Mouse (Mus musculus): Measurements from ENCODE around the gene Lrwd1. TPM values are rescaled to one million over a fixed set of nuclear protein-coding genes. Genes with fewer than 3 reads are reported as not detected.
"Not testable (repeated sequence)": the region's sequence is repeated elsewhere in the genome, so short reads cannot be mapped to it uniquely, and the experiment has no call there.

Gene Lrwd1
- polyA plus RNA-seq, 1 experiment from 2014 or later, result 49.1 TPM

GRCm38 (mm10) chr5:136169626-136170511, 34.0 kb upstream of the Lrwd1 start:
- peak overlapping the region; percentile 63 for H3K4me3 ChIP-seq
- peaks cover 6% of the 10 kb centered on the region; the same call in 1 of the 2 replicates for H3K36me3 ChIP-seq
- WGBS, result 13% methylated on average over 15 of the region's 15 CpGs
- H3K9ac ChIP-seq, result peak overlapping the region; percentile 78
- ATAC-seq (ENCODE audit: insufficient number of reproducible peaks, insufficient read depth, low FRiP score, low TSS enrichment), result no peak; the same call in none of the 2 replicates
- H3K4me2 ChIP-seq (replicated peaks), result peak overlapping the region; percentile 93
- H3K27ac ChIP-seq, result 0 out of 2 replicates have a peak overlapping the region, but pooled peaks have one; percentile 14
- 0 out of 2 replicates have a peak, but pooled peaks cover 6% of the 10 kb centered on the region for H3K27me3 ChIP-seq
- peaks cover 11% of the 10 kb centered on the region; the same call in 1 of the 2 replicates for H3K4me1 ChIP-seq
- 0 out of 2 replicates have a peak, but pooled peaks cover 3% of the 10 kb centered on the region for H3K9me3 ChIP-seq

- H3K9ac ChIP-seq, result no peak overlapping the region
- peaks cover 11% of the 10 kb centered on the region; the same call in 1 of the 2 replicates for H3K4me1 ChIP-seq
- no peak for ATAC-seq (ENCODE audit: insufficient number of reproducible peaks, insufficient read depth, low FRiP score, low TSS enrichment)
- WGBS, result 90% methylated on average over 3 of the region's 3 CpGs
- 0 out of 2 replicates have a peak, but pooled peaks cover 6% of the 10 kb centered on the region for H3K27me3 ChIP-seq
- no peak overlapping the region for H3K4me2 ChIP-seq (replicated peaks)
- no peak overlapping the region for H3K4me3 ChIP-seq
- 0 out of 2 replicates have a peak, but pooled peaks cover 3% of the 10 kb centered on the region for H3K9me3 ChIP-seq
- H3K36me3 ChIP-seq, result peaks cover 6% of the 10 kb centered on the region; the same call in 1 of the 2 replicates
- no peak overlapping the region for H3K27ac ChIP-seq
Measured at GRCm38 (mm10) chr5:136168071-136168470, 32.2 kb upstream of the Lrwd1 start.

GRCm38 (mm10) chr5:136167296-136167695, 31.4 kb upstream of the Lrwd1 start:
- ATAC-seq (ENCODE audit: insufficient number of reproducible peaks, insufficient read depth, low FRiP score, low TSS enrichment), result no peak
- H3K9me3 ChIP-seq, result 0 out of 2 replicates have a peak, but pooled peaks cover 3% of the 10 kb centered on the region
- whole genome bisulfite sequencing, result 90% methylated on average over 4 of the region's 4 CpGs

GRCm38 (mm10) chr5:136165246-136165645, 29.4 kb upstream of the Lrwd1 start:
- ATAC-seq (ENCODE audit: insufficient number of reproducible peaks, insufficient read depth, low FRiP score, low TSS enrichment), result no peak

More at GRCm38 (mm10) chr5:136167296-136167695, 31.4 kb upstream of the Lrwd1 start:
- Histone ChIP-seq H3K9ac (no peak overlapping the region), H3K4me2 (replicated peaks) (no peak overlapping the region), H3K27ac (no peak overlapping the region), H3K36me3 (peaks cover 6% of the 10 kb centered on the region; the same call in 1 of the 2 replicates), H3K4me1 (peaks cover 11% of the 10 kb centered on the region; the same call in 1 of the 2 replicates), H3K27me3 (0 out of 2 replicates have a peak, but pooled peaks cover 6% of the 10 kb centered on the region), H3K4me3 (no peak overlapping the region)

GRCm38 (mm10) chr5:136163807-136164474, 28.1 kb upstream of the Lrwd1 start:
- Histone ChIP-seq H3K9me3 (0 out of 2 replicates have a peak, but pooled peaks cover 3% of the 10 kb centered on the region), H3K4me1 (no peaks in the 10 kb centered on the region), H3K27ac (no peak overlapping the region), H3K4me2 (replicated peaks) (no peak overlapping the region), H3K36me3 (peaks cover 12% of the 10 kb centered on the region), H3K4me3 (no peak overlapping the region), H3K9ac (no peak overlapping the region), H3K27me3 (no peaks in the 10 kb centered on the region)
- WGBS, result 81% methylated on average over 11 of the region's 11 CpGs
- ATAC-seq (ENCODE audit: insufficient number of reproducible peaks, insufficient read depth, low FRiP score, low TSS enrichment), result no peak

More at GRCm38 (mm10) chr5:136165246-136165645, 29.4 kb upstream of the Lrwd1 start:
- H3K27ac ChIP-seq, result no peak overlapping the region
- peaks cover 2% of the 10 kb centered on the region; the same call in 1 of the 2 replicates for H3K4me1 ChIP-seq
- H3K27me3 ChIP-seq, result no peaks in the 10 kb centered on the region
- H3K9ac ChIP-seq, result no peak overlapping the region
- H3K4me3 ChIP-seq, result no peak overlapping the region
- 0 out of 2 replicates have a peak, but pooled peaks cover 3% of the 10 kb centered on the region for H3K9me3 ChIP-seq
- H3K4me2 ChIP-seq (replicated peaks), result no peak overlapping the region
- peaks cover 10% of the 10 kb centered on the region for H3K36me3 ChIP-seq
- WGBS, result 76% methylated on average over 8 of the region's 8 CpGs

GRCm38 (mm10) chr5:136160084-136160483, 24.2 kb upstream of the Lrwd1 start:
- not testable (repeated sequence) for H3K27me3 ChIP-seq; H3K9ac ChIP-seq; H3K9me3 ChIP-seq; ATAC-seq (ENCODE audit: insufficient number of reproducible peaks, insufficient read depth, low FRiP score, low TSS enrichment); H3K4me1 ChIP-seq; H3K4me3 ChIP-seq; H3K4me2 ChIP-seq (replicated peaks); H3K27ac ChIP-seq; H3K36me3 ChIP-seq
- WGBS, result 89% methylated on average over 11 of the region's 12 CpGs

- Histone ChIP-seq H3K4me3 (no peak overlapping the region), H3K4me1 (no peaks in the 10 kb centered on the region), H3K36me3 (peaks cover 3% of the 10 kb centered on the region), H3K27ac (no peak overlapping the region), H3K27me3 (no peaks in the 10 kb centered on the region), H3K9me3 (no peaks in the 10 kb centered on the region), H3K9ac (no peak overlapping the region), H3K4me2 (replicated peaks) (no peak overlapping the region)
- WGBS, result 85% methylated on average over 5 of the region's 5 CpGs
- ATAC-seq (ENCODE audit: insufficient number of reproducible peaks, insufficient read depth, low FRiP score, low TSS enrichment), result no peak
Measured at GRCm38 (mm10) chr5:136155399-136155798, 19.5 kb upstream of the Lrwd1 start.

GRCm38 (mm10) chr5:136152365-136152764, 16.5 kb upstream of the Lrwd1 start:
- no peak overlapping the region for H3K4me2 ChIP-seq (replicated peaks)

GRCm38 (mm10) chr5:136149134-136149576, 13.3 kb upstream of the Lrwd1 start:
- not testable (repeated sequence) for H3K4me1 ChIP-seq; ATAC-seq (ENCODE audit: insufficient number of reproducible peaks, insufficient read depth, low FRiP score, low TSS enrichment); H3K27me3 ChIP-seq; H3K27ac ChIP-seq; H3K4me3 ChIP-seq; H3K9me3 ChIP-seq; H3K36me3 ChIP-seq; H3K9ac ChIP-seq; H3K4me2 ChIP-seq (replicated peaks)
- WGBS, result 65% methylated on average over 5 of the region's 5 CpGs

More at GRCm38 (mm10) chr5:136152365-136152764, 16.5 kb upstream of the Lrwd1 start:
- 82% methylated on average over 8 of the region's 8 CpGs for WGBS
- ATAC-seq (ENCODE audit: insufficient number of reproducible peaks, insufficient read depth, low FRiP score, low TSS enrichment), result no peak
- Histone ChIP-seq H3K27ac (no peak overlapping the region), H3K9me3 (no peaks in the 10 kb centered on the region), H3K36me3 (no peaks in the 10 kb centered on the region), H3K27me3 (no peaks in the 10 kb centered on the region), H3K4me3 (no peak overlapping the region), H3K4me1 (no peaks in the 10 kb centered on the region), H3K9ac (no peak overlapping the region)

- Histone ChIP-seq H3K9ac (no peak overlapping the region), H3K4me2 (replicated peaks) (no peak overlapping the region), H3K27me3 (no peaks in the 10 kb centered on the region), H3K4me1 (no peaks in the 10 kb centered on the region), H3K27ac (no peak overlapping the region), H3K4me3 (no peak overlapping the region), H3K36me3 (no peaks in the 10 kb centered on the region), H3K9me3 (peaks cover 4% of the 10 kb centered on the region; the same call in 1 of the 2 replicates)
- WGBS, result 76% methylated on average over 8 of the region's 8 CpGs
- ATAC-seq (ENCODE audit: insufficient number of reproducible peaks, insufficient read depth, low FRiP score, low TSS enrichment), result no peak
Measured at GRCm38 (mm10) chr5:136147704-136148103, 11.8 kb upstream of the Lrwd1 start.

- peaks cover 4% of the 10 kb centered on the region; the same call in 1 of the 2 replicates for H3K9me3 ChIP-seq
- no peak overlapping the region for H3K4me3 ChIP-seq
- no peaks in the 10 kb centered on the region for H3K27me3 ChIP-seq
- peaks cover 6% of the 10 kb centered on the region for H3K36me3 ChIP-seq
- no peak overlapping the region for H3K27ac ChIP-seq
- H3K9ac ChIP-seq, result no peak overlapping the region
- no peak overlapping the region for H3K4me2 ChIP-seq (replicated peaks)
- ATAC-seq (ENCODE audit: insufficient number of reproducible peaks, insufficient read depth, low FRiP score, low TSS enrichment), result no peak
- H3K4me1 ChIP-seq, result no peaks in the 10 kb centered on the region
- 100% methylated on average over 1 of the region's 1 CpGs for WGBS
Measured at GRCm38 (mm10) chr5:136146936-136147335, 11.1 kb upstream of the Lrwd1 start.

Measured in embryonic facial prominence, embryonic 12.5 days (tissue).